Mouse (Mus musculus): Measurements from ENCODE around the gene Ppip5k2.

- TF ChIP-seq POLR2A (IDR thresholded peaks at IDR 0.05; ENCODE audit: control insufficient read depth, extremely low read depth, insufficient read depth, low read length, poor library complexity), result no peak
- TF ChIP-seq CTCF (IDR thresholded peaks at IDR 0.05; ENCODE audit: borderline replicate concordance, control insufficient read depth, extremely low read depth, insufficient read depth, low read length, poor library complexity), result no peak
These were observed 1.5 kb upstream of the Ppip5k2 start for GRCm38 (mm10) chr1:97771727-97772126.
